Mouse (Mus musculus): ENCODE measurements around the gene Dll3. TPM values are rescaled to one million over a fixed set of nuclear protein-coding genes. Genes with fewer than 3 reads are reported as not detected.

The Dll3 gene
- polyA plus RNA-seq, 3 experiments from 2014 or later, result not detected

- no peak for ATAC-seq
Measured at GRCm38 (mm10) chr7:28306216-28306615, 4.2 kb upstream of the Dll3 start.

GRCm38 (mm10) chr7:28305641-28306040 is 3.6 kb upstream of the Dll3 start:
- ATAC-seq, result no peak

GRCm38 (mm10) chr7:28298837-28299625 is 3.0 kb downstream of the Dll3 start:
- ATAC-seq, result no peak

DNA sequence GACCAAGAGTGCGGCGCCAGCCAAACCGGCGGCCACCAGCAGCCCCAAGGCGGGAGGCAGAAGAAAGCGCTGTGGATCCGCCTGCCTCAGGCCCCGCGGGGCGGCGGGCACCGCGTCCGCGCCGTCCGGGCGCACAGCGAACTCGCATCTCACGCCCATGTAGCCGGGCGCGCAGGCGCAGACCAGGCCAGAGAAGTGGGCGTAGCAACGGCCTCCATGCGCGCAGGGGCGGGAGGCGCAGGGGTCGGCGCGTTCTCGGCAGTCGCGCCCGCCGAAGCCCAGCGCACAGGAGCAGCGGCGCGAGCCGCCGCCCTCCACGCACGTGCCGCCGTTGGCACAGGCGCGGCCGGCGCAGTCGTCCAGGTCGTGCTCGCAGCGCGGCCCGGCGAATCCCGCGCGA is 7.6 kb downstream of the Dll3 start:
- ATAC-seq, result no peak

- ATAC-seq, result no peak
Measured at GRCm38 (mm10) chr7:28290638-28291590, 11.1 kb downstream of the Dll3 start, which contains the start of gene Selenov. Selenov (minus strand) TSS chr7:28291186.

GRCm38 (mm10) chr7:28290165-28290564 is 11.9 kb downstream of the Dll3 start:
- no peak for ATAC-seq

DNA sequence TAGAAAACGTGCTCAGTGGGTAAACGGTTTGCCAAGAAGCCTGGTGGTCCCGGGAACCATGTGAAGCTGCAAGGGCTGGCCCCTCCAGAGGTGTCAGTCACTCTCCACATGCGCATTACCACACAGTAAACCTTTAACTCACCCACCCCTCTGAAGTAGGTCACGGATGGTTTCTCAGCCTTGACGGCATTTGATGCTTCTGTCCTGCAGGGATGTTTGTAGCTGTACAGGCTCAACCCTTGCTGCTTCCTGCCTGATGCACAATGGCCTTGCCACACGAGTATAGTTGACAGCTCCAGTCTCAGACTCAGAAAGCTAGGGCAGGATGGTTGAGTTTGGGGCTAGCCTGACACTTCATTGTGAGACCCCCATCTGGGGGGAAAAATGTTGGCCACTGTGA is 21.4 kb downstream of the Dll3 start:
- no peak for ATAC-seq

DNA sequence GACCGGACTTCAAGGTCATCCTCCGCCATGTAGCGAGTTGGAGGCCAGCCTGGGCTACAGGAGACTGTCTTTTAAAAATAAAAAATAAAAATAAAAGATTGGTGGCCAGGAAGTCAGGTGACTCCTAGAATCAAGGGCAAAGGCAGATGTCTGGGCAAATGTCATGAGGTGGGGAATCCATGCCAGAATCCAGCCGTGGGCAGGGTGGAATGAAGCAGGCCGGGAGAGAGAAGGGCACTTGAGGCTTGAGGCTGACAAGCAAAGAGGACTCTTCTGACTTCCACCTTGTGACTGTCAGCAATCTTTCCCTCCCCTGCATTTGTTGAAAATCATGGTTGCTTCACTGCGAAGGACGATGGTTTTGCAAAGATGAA is 23.8 kb downstream of the Dll3 start:
- no peak for ATAC-seq

DNA sequence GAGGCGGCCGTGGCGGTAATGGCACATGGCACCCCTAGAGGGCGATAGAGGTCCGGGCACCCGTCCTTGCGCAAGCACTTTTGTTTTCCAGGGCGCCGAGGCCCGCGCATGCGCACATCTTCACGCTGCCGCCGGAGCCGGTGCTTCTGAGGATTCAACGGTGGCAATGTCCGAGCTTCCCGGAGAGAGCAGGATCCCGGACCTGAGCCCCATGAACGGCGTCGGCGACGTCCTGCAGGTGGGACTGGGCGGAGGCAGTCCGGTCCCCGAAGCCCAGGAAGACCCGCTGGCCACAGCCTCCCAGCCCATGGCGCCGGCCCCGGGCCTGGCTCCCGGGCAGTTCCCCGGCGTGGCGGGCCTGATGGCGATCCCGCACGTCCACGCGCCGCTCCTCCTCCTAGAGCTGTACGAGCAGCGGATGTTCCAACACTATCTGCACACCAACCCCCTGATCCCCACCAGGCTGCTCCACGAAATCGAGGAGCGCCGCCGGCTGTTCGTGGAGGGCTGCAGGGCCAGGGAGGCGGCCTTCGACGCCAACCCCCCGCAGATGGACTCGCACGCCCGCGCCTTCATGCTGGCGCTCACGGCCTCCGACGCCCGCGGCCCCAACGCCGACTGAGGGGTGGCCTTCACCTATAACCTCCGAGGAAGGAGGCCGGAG is 24.3 kb downstream of the Dll3 start, which contains the start of gene Eid2b:
Eid2b (plus strand) TSS at position 125 of the 664 bp plus-strand sequence.
- ATAC-seq, result peak; percentile 90

- no peak for ATAC-seq
Measured at GRCm38 (mm10) chr7:28277237-28277614, 24.8 kb downstream of the Dll3 start.

DNA sequence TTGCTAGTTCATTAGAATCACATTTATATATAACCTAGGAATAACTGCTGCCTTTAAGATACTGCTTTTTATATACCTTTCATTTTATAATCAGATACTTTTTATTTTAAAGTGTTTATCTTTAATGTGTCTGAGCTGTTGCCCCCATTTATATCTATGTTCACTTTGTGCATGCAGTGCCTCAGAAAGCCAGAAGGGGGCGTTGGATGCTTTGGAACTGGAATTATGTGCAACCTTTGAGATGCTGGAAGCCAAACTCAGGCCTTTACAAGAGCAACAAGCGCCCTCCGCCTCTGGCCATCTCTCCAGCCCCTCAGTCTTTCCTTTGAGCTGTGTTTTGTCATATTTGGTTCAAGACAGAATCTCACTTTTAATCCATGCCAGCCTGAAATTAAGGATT is 30.3 kb downstream of the Dll3 start:
- no peak for ATAC-seq

DNA sequence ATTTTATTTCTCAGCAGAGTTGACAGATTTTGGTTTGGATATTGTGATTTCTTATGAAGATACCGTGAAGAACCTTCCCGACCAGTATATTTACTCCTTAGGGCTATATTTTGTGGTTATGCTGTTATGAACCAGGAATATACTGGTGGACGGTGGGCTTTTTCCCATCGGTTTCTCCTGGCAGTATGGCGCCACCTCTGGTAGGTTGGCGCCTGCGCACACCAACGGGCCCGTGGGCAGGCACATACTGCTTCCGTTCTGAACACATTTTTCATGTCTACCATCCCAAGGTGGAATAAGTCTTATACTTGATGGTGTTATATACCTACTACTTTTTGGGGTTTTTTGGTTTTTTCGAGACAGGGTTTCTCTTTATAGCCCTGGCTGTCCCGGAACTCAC is 32.7 kb downstream of the Dll3 start:
- no peak for ATAC-seq

- no peak for ATAC-seq
Measured at GRCm38 (mm10) chr7:28268576-28268975, 33.5 kb downstream of the Dll3 start.

GRCm38 (mm10) chr7:28268042-28268531 is 34.0 kb downstream of the Dll3 start:
- peak; percentile 38 for ATAC-seq

- peak; percentile 61 for ATAC-seq
Measured at GRCm38 (mm10) chr7:28267129-28268041, 34.7 kb downstream of the Dll3 start, which contains the start of gene Eid2. Eid2 (plus strand) TSS chr7:28267881.

GRCm38 (mm10) chr7:28265391-28265790 is 36.6 kb downstream of the Dll3 start:
- no peak for ATAC-seq

- no peak for ATAC-seq
Measured at GRCm38 (mm10) chr7:28263786-28264185, 38.3 kb downstream of the Dll3 start.

DNA sequence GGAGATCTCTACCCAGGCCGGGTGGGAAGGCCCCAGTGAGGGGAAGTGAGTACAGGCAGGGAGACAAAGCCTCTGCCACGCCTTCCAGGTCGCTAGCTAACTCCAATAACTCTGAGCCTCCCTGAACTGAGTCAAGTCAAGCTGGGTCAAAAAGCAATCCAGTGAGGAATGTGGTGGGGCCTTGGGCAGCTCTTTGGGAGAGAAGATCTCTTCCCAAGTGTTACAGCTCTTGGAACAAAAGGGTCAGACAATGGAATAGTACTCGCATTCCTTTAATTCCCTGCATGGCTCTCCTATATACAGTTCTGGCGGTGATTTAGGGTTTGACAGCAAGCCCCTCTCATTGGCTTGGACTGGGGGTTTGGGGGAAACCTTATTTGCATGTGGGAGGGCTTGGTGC is 39.2 kb downstream of the Dll3 start:
- ATAC-seq, result no peak

GRCm38 (mm10) chr7:28255476-28255875 is 46.6 kb downstream of the Dll3 start:
- ATAC-seq, result no peak

- ATAC-seq, result no peak
Measured at GRCm38 (mm10) chr7:28254591-28254990, 47.4 kb downstream of the Dll3 start.

DNA sequence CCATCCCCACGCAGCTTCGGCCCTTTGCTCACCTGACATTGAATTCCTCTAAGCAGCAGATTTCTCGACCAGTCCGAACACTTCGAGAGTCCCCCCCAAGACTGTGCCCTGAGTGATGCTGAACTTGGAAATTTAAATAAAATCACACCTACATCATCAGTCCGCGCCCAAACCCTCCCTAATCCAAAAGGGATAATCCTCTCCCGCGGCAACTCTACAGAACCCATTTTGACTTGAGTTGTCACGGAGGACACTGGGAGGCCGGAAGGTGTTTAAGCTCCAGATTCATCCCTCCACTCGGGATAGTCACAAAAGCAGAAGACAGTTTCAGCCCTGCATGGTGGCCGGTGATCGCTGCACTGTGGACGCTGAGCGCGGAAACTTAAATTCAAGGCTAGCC is 50.1 kb downstream of the Dll3 start:
- ATAC-seq, result no peak

DNA sequence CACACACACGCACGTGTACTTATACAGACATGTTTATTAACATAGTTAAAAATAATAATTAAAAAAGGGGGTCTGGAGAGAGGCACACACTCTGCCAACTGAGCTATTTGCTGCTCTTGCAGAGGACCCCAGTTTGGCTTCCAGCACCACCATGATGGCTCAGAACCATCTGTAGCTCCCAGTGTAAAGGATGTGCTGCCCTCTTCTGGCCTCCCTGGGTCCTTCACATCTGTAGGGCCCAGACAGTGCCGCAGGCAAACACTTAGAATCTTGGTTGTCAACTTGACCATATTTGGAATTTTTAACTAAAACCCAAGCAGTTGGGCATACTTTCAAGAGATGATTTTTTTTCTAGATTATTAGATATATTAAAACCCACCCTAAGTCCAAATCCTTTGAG is 53.1 kb downstream of the Dll3 start:
- no peak for ATAC-seq

Data from inflammation-experienced regulatory T-cells, adult 6 months (primary cell).